Mouse (Mus musculus): ENCODE measurements at regions not wholly inside any gene's neighbourhood (a gene's known extent, or its start where the extent isn't known, plus 50 kb on each side); places are given as distances from the start of the nearest gene placed in this dataset.

DNA sequence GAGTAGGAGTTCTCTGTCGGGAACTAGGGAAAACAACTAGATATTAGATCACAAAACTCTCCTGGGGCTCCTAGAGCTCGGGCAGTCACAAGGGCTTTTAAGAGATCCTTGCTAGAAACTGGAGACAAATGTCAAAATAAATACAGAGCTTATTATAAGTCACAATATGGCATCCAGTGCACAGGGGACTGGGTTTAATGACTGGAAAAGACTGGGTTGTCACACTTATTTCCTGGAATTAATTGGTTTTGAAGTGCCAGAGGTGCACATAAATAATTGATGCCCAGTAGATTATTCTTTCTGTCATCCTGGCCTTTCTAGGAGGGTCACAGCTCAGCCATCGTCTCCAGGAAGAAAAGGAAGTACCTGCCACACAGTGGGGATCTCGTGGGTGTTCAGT lies 165.4 kb upstream of the Plpp4 start:
- Histone ChIP-seq H3K79me2 (ENCODE audit: control insufficient read depth, insufficient read depth, low read length, poor library complexity) (no peaks in the 10 kb centered on the region), H3K4me1 (ENCODE audit: control insufficient read depth in 1 of 2, insufficient read depth in 2 of 2, low read length in 2 of 2) (no peaks in the 10 kb centered on the region), H3K9ac (ENCODE audit: control insufficient read depth, low read depth, low read length, poor library complexity, severe bottlenecking) (no peak overlapping the region), H3K36me3 (ENCODE audit: control insufficient read depth in 1 of 2, insufficient read depth in 2 of 2, low read length in 2 of 2) (no peaks in the 10 kb centered on the region), H3K4me3 (ENCODE audit: control insufficient read depth in 1 of 2, insufficient read depth in 1 of 2, low read depth in 2 of 2, low read length in 2 of 2) (no peak overlapping the region), H3K9me3 (replicated peaks; ENCODE audit: insufficient read depth, low read length) (no peaks in the 10 kb centered on the region), H3K27me3 (ENCODE audit: control insufficient read depth in 1 of 2, insufficient read depth in 2 of 2, low read length in 2 of 2) (no peaks in the 10 kb centered on the region), H3K27ac (ENCODE audit: control insufficient read depth, low read depth, low read length) (no peak overlapping the region)
- DNase-seq (ENCODE audit: low read depth, low spot score), result no peak
- TF ChIP-seq POLR2AphosphoS2 (IDR thresholded peaks at IDR 0.05; ENCODE audit: low read length) (no peak), POLR2AphosphoS5 (IDR thresholded peaks at IDR 0.05; ENCODE audit: borderline replicate concordance, low read depth, low read length) (no peak), SMC3 (IDR thresholded peaks at IDR 0.05; ENCODE audit: low read depth, low read length) (no peak), MYB (IDR thresholded peaks at IDR 0.05; ENCODE audit: low read depth, low read length) (no peak), GATA1 (IDR thresholded peaks at IDR 0.05; ENCODE audit: low read depth, low read length) (no peak), GABPA (IDR thresholded peaks at IDR 0.05; ENCODE audit: low read depth, low read length) (no peak), RCOR1 (IDR thresholded peaks at IDR 0.05; ENCODE audit: low read depth, low read length) (no peak), CHD1 (IDR thresholded peaks at IDR 0.05; ENCODE audit: low read depth, low read length) (no peak), ZC3H11A (IDR thresholded peaks at IDR 0.05; ENCODE audit: low read depth, low read length) (no peak), MAZ (IDR thresholded peaks at IDR 0.05; ENCODE audit: low read depth, low read length) (no peak), MAX (IDR thresholded peaks at IDR 0.05; ENCODE audit: low read length) (no peak), KAT2A (conservative IDR thresholded peaks at IDR 0.05; ENCODE audit: low read depth, low read length) (no peak), MAFK (IDR thresholded peaks at IDR 0.05; ENCODE audit: borderline replicate concordance, low read depth, low read length) (no peak), BHLHE40 (IDR thresholded peaks at IDR 0.05; ENCODE audit: borderline replicate concordance, low read depth, low read length) (no peak), NELFE (IDR thresholded peaks at IDR 0.05; ENCODE audit: low read depth, low read length) (no peak), USF1 (IDR thresholded peaks at IDR 0.05; ENCODE audit: low read depth, low read length) (no peak), CTCF (IDR thresholded peaks at IDR 0.05 in 2 of 3, conservative IDR thresholded peaks at IDR 0.05 in 1 of 3; ENCODE audit: control insufficient read depth in 1 of 3, insufficient read depth in 1 of 3, low read depth in 2 of 3, low read length in 3 of 3, poor library complexity in 1 of 3, severe bottlenecking in 1 of 3) (no peak), RAD21 (IDR thresholded peaks at IDR 0.05; ENCODE audit: low read depth, low read length) (no peak)

DNA sequence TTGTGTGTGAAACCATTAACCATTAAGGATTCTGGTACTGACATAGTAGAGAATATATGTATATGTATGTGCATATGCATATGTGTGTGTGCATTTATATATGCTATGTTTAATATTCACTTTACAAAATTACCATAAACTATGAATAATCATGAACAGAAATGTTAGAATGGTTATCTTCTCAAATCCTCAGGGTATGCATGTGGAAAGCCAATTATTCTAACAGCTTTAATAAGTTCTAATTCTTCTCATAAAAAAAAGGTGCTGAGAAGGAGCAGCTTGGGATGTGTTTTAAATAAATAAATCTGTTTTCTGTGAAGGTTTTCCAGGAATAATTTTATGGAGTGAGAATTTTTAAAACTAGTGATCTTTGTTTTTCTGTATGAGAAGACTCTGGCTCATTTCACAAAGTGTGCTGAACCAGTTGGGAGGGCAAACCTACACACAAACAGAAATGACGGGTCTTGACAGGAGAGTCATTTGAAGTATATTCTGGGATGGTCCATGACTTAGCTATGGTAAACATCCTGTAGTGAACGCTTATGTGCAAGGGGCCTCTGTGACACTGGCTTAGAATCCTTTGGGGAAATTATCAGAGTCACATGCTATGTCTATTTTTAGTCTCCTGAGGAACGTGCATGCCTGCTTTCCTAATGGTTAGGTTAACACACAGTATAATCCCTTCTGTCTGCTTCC lies 160.3 kb upstream of the Plpp4 start:
- H3K36me3 ChIP-seq (ENCODE audit: control insufficient read depth in 1 of 2, insufficient read depth in 2 of 2, low read length in 2 of 2), result no peaks in the 10 kb centered on the region
- no peaks in the 10 kb centered on the region for H3K9me3 ChIP-seq (replicated peaks; ENCODE audit: insufficient read depth, low read length)
- DNase-seq (ENCODE audit: low read depth, low spot score), result no peak
- H3K79me2 ChIP-seq (ENCODE audit: control insufficient read depth, insufficient read depth, low read length, poor library complexity), result no peaks in the 10 kb centered on the region
- TF ChIP-seq ZKSCAN1 (IDR thresholded peaks at IDR 0.05; ENCODE audit: low read depth, low read length) (no peak), TCF12 (IDR thresholded peaks at IDR 0.05; ENCODE audit: low read depth, low read length) (no peak), JUND (IDR thresholded peaks at IDR 0.05; ENCODE audit: low read depth, low read length) (no peak), SIN3A (IDR thresholded peaks at IDR 0.05; ENCODE audit: low read length) (no peak), POLR2AphosphoS5 (IDR thresholded peaks at IDR 0.05; ENCODE audit: borderline replicate concordance, low read depth, low read length) (no peak), TBP (IDR thresholded peaks at IDR 0.05; ENCODE audit: low read depth, low read length) (no peak), MYC (IDR thresholded peaks at IDR 0.05; ENCODE audit: low read depth, low read length) (no peak), BHLHE40 (IDR thresholded peaks at IDR 0.05; ENCODE audit: borderline replicate concordance, low read depth, low read length) (no peak), CHD1 (IDR thresholded peaks at IDR 0.05; ENCODE audit: low read depth, low read length) (no peak), MAX (IDR thresholded peaks at IDR 0.05; ENCODE audit: low read length) (no peak), ZC3H11A (IDR thresholded peaks at IDR 0.05; ENCODE audit: low read depth, low read length) (no peak), POLR2A (IDR thresholded peaks at IDR 0.05; ENCODE audit: control insufficient read depth in 1 of 2, insufficient read depth in 1 of 2, low read depth in 1 of 2, low read length in 2 of 2, poor library complexity in 1 of 2) (no peak), USF2 (IDR thresholded peaks at IDR 0.05; ENCODE audit: borderline replicate concordance in 1 of 2, insufficient read depth in 1 of 2, low read depth in 1 of 2, low read length in 2 of 2) (no peak), GABPA (IDR thresholded peaks at IDR 0.05; ENCODE audit: low read depth, low read length) (no peak), KAT2A (conservative IDR thresholded peaks at IDR 0.05; ENCODE audit: low read depth, low read length) (no peak), NRF1 (IDR thresholded peaks at IDR 0.05; ENCODE audit: insufficient read depth, low read depth, low read length, poor library complexity, severe bottlenecking) (no peak)
- no peak overlapping the region for H3K4me3 ChIP-seq (ENCODE audit: control insufficient read depth in 1 of 2, insufficient read depth in 1 of 2, low read depth in 2 of 2, low read length in 2 of 2)
- H3K9ac ChIP-seq (ENCODE audit: control insufficient read depth, low read depth, low read length, poor library complexity, severe bottlenecking), result no peak overlapping the region
- no peaks in the 10 kb centered on the region for H3K4me1 ChIP-seq (ENCODE audit: control insufficient read depth in 1 of 2, insufficient read depth in 2 of 2, low read length in 2 of 2)
- H3K27me3 ChIP-seq (ENCODE audit: control insufficient read depth in 1 of 2, insufficient read depth in 2 of 2, low read length in 2 of 2), result no peaks in the 10 kb centered on the region
- H3K27ac ChIP-seq (ENCODE audit: control insufficient read depth, low read depth, low read length), result no peak overlapping the region

Data from MEL (cell line).